Mouse (Mus musculus): ENCODE data around the gene Arih1.

DNA sequence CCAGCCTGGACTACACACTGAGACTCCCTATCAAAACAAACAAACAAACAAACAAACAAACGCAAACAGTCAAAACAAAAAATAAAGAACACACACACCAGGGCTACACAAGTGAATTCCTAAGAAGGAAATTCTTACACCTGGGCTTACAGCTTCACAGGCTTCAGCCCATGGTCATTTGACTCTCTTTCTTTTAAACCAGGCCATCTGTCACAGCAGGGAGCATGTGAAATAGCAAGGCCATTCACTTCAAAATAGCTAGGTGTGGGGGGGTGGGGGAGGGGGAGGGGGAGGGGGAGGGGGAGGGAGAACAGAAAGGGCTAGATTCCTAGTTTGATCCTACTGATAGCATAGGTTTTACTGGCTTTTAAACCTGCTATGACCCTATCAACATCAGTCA, 21.7 kb upstream of the Arih1 start:
- TF ChIP-seq CTCF (IDR thresholded peaks at IDR 0.05; ENCODE audit: low read depth) (no peak), EP300 (IDR thresholded peaks at IDR 0.05; ENCODE audit: low read depth) (no peak)
